Comparison of ENCODE assay signal across 14 mouse cellular contexts in the genomic region with DNA sequence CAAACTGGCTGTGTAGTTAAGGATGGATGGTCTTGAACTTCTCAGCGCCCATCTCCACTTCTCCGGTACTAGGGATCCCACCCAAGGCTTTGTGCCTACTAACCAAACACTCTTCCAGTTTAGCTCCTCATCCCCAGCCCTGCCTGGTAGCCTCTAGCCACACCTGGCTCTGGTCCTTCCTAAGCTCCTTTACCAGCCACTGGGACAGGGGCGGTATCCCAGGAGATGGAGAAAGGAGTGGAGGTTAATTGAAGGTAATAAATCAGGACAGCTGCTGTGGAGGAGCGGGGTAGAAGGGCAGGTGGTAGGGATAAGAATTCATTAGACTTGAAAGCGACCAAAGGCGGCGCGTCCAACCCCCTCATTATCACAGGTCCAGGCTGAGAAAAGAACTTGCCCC. TPM values are rescaled to one million over a fixed set of nuclear protein-coding genes. Genes with fewer than 3 reads are reported as not detected.
A peak's percentile ranks its signal among the peaks of the same experiment; 100 is the strongest.
DNase-seq lines count a peak whose midpoint lies in the region; ATAC-seq and TF ChIP-seq lines count a peak whose summit lies in the region.
"Had no signal": no experiment of that assay in that cellular context is flagged by ENCODE, and none has a peak within 500 bp of the region (broad histone marks: within the 10 kb centered on the region; RNA-seq: fewer than 3 reads in every experiment).

No protein-coding gene starts in this region.

- no peak overlapping the region for H3K27ac ChIP-seq in heart, embryonic 11.5 days (ENCODE audit: low read depth, low read length)
- no peak overlapping the region for H3K27ac ChIP-seq in kidney, postnatal 0 days
- H3K27ac ChIP-seq in embryonic facial prominence, embryonic 10.5 days (replicated peaks): no peak overlapping the region
- H3K27ac ChIP-seq in limb, embryonic 14.5 days (replicated peaks; ENCODE audit: low read depth, low read length): no peak overlapping the region
- H3K27ac ChIP-seq: layer of hippocampus, adult 2 months had no signal

- H3K4me2 ChIP-seq in heart, embryonic 11.5 days: peak overlapping the region; percentile 95
- peak overlapping the region; percentile 85; the same call in 1 of the 2 replicates for H3K4me2 ChIP-seq in kidney, postnatal 0 days (ENCODE audit: low read length)
- no peak overlapping the region for H3K4me2 ChIP-seq in limb, embryonic 14.5 days (replicated peaks; ENCODE audit: low read depth, low read length, severe bottlenecking)

- 5% methylated on average over 8 of the region's 8 CpGs for WGBS in heart, embryonic 11.5 days (ENCODE audit: insufficient replicate concordance)
- 21% methylated on average over 8 of the region's 8 CpGs for WGBS in kidney, postnatal 0 days
- WGBS in embryonic facial prominence, embryonic 10.5 days: 3% methylated on average over 8 of the region's 8 CpGs
- 6% methylated on average over 8 of the region's 8 CpGs for WGBS in limb, embryonic 14.5 days

- no peak for ATAC-seq in heart, embryonic 11.5 days (replicated peaks; ENCODE audit: insufficient number of reproducible peaks, low FRiP score, low TSS enrichment)
- no peak for ATAC-seq in kidney, postnatal 0 days (replicated peaks; ENCODE audit: low FRiP score, low read depth)
- no peak for ATAC-seq in limb, embryonic 14.5 days (ENCODE audit: low FRiP score, low read depth)
- no peak for ATAC-seq in erythroid progenitor cell, adult 5-6 weeks (replicated peaks; ENCODE audit: low FRiP score, poor library complexity, severe bottlenecking)
- ATAC-seq: CD4-positive, CD25-positive, alpha-beta regulatory T cell, adult 4 months had no signal

- no peaks in the 10 kb centered on the region for H3K9me3 ChIP-seq in heart, embryonic 11.5 days (replicated peaks; ENCODE audit: control insufficient read depth, low read length)
- no peaks in the 10 kb centered on the region for H3K9me3 ChIP-seq in kidney, postnatal 0 days (replicated peaks; ENCODE audit: low read length)
- no peaks in the 10 kb centered on the region for H3K9me3 ChIP-seq in embryonic facial prominence, embryonic 10.5 days
- H3K9me3 ChIP-seq in limb, embryonic 14.5 days (ENCODE audit: control insufficient read depth, low read length): no peaks in the 10 kb centered on the region

- no peak for TF ChIP-seq CTCF in kidney, postnatal 0 days (IDR thresholded peaks at IDR 0.05; ENCODE audit: low read depth)

- no peak for TF ChIP-seq POLR2A in limb, embryonic 14.5 days (IDR thresholded peaks at IDR 0.05; ENCODE audit: borderline replicate concordance, extremely low read depth, insufficient read depth, insufficient read length)

- H3K4me1 ChIP-seq in heart, embryonic 11.5 days (ENCODE audit: control insufficient read depth, insufficient read depth, low read length): peaks cover 19% of the 10 kb centered on the region
- peaks cover 32% of the 10 kb centered on the region for H3K4me1 ChIP-seq in kidney, postnatal 0 days (replicated peaks; ENCODE audit: insufficient read depth, low read length)
- peaks cover 69% of the 10 kb centered on the region for H3K4me1 ChIP-seq in embryonic facial prominence, embryonic 10.5 days
- peaks cover 11% of the 10 kb centered on the region for H3K4me1 ChIP-seq in limb, embryonic 14.5 days (ENCODE audit: control insufficient read depth, insufficient read depth, low read length)

- no peaks in the 10 kb centered on the region for H3K36me3 ChIP-seq in heart, embryonic 11.5 days (ENCODE audit: control insufficient read depth, insufficient read depth, low read length)
- H3K36me3 ChIP-seq in kidney, postnatal 0 days (ENCODE audit: insufficient read depth, low read length): no peaks in the 10 kb centered on the region
- no peaks in the 10 kb centered on the region for H3K36me3 ChIP-seq in embryonic facial prominence, embryonic 10.5 days (replicated peaks)
- H3K36me3 ChIP-seq in limb, embryonic 14.5 days (ENCODE audit: control insufficient read depth, insufficient read depth, low read length): no peaks in the 10 kb centered on the region

- peak overlapping the region; percentile 53 for H3K4me3 ChIP-seq in heart, embryonic 11.5 days (ENCODE audit: low read depth, low read length)
- 0 out of 2 replicates have a peak overlapping the region, but pooled peaks have one; percentile 47 for H3K4me3 ChIP-seq in kidney, postnatal 0 days (replicated peaks; ENCODE audit: low read depth, low read length)
- peak overlapping the region; percentile 63; the same call in 1 of the 2 replicates for H3K4me3 ChIP-seq in embryonic facial prominence, embryonic 10.5 days
- H3K4me3 ChIP-seq in limb, embryonic 14.5 days (replicated peaks; ENCODE audit: low read length): peak overlapping the region; percentile 55; the same call in 1 of the 2 replicates

- DNase-seq in heart, adult 11 months: no peak
- DNase-seq in kidney, postnatal 0 days (ENCODE audit: low spot score): peak; percentile 84
- DNase-seq in kidney, postnatal 25 days: no peak
- DNase-seq in embryonic facial prominence, embryonic 10.5 days (ENCODE audit: low spot score): peak; percentile 40
- DNase-seq in limb, embryonic 14.5 days (ENCODE audit: low spot score): no peak
- DNase-seq in thymus, postnatal 4 days: no peak
- DNase-seq: heart, postnatal 4 days had no signal

- H3K9ac ChIP-seq in heart, embryonic 11.5 days (ENCODE audit: low read depth, low read length): no peak overlapping the region; the same call in 1 of the 2 replicates
- no peak overlapping the region for H3K9ac ChIP-seq in kidney, postnatal 0 days (ENCODE audit: low read depth, low read length)
- H3K9ac ChIP-seq in limb, embryonic 14.5 days (ENCODE audit: low read depth, low read length, severe bottlenecking): no peak overlapping the region

- H3K27me3 ChIP-seq in heart, embryonic 11.5 days (ENCODE audit: control insufficient read depth, insufficient read depth, low read length): peaks cover 62% of the 10 kb centered on the region
- peaks cover 19% of the 10 kb centered on the region for H3K27me3 ChIP-seq in kidney, postnatal 0 days (ENCODE audit: insufficient read depth, low read length)
- H3K27me3 ChIP-seq in embryonic facial prominence, embryonic 10.5 days (replicated peaks; ENCODE audit: low read depth, poor library complexity, severe bottlenecking): peaks cover 89% of the 10 kb centered on the region
- peaks cover 55% of the 10 kb centered on the region for H3K27me3 ChIP-seq in limb, embryonic 14.5 days (ENCODE audit: control insufficient read depth, insufficient read depth, low read length)

RNA-seq across cellular contexts. Expression of a gene that starts 2.2 kb away (rescaled TPM):
- 0.10 and 0.43 TPM in 2 replicates for polyA plus RNA-seq in heart, embryonic 11.5 days (2014; fragmentation: Nextera tagmentation; extraction: Ambion mirVana)
- polyA plus RNA-seq in kidney, postnatal 0 days (2015; fragmentation: Nextera tagmentation; extraction: Ambion mirVana): 1.6 and 1.8 TPM in 2 replicates
- 0.20 and 0.30 TPM in 2 replicates for polyA plus RNA-seq in embryonic facial prominence, embryonic 10.5 days (2016; fragmentation: Nextera tagmentation; extraction: Ambion mirVana)
- 0.82 and 0.88 TPM in 2 replicates for polyA plus RNA-seq in limb, embryonic 14.5 days (2012; rRNA removed)
- polyA plus RNA-seq in limb, embryonic 14.5 days (2014; fragmentation: Nextera tagmentation; extraction: Ambion mirVana): not detected in 2 replicates
- total RNA-seq in erythroid progenitor cell, adult 5-6 weeks (2015; ENCODE audit: low replicate concordance): not detected in 2 replicates
- total RNA-seq in erythroid progenitor cell, adult 5-6 weeks (2017; ENCODE audit: low replicate concordance): not detected in 2 replicates
- total RNA-seq: layer of hippocampus, adult 2 months; liver, adult 2 months; megakaryocyte progenitor cell, adult 5-6 weeks had no signal
- polyA plus RNA-seq: CD4-positive, CD25-positive, alpha-beta regulatory T cell, adult 4 months had no signal

RNA-seq across cellular contexts. Expression of a gene that starts 19.4 kb away (rescaled TPM):
- not detected in 2 replicates for polyA plus RNA-seq in heart, embryonic 11.5 days (2014; fragmentation: Nextera tagmentation; extraction: Ambion mirVana)
- not detected in 2 replicates for polyA plus RNA-seq in kidney, postnatal 0 days (2015; fragmentation: Nextera tagmentation; extraction: Ambion mirVana)
- polyA plus RNA-seq in embryonic facial prominence, embryonic 10.5 days (2016; fragmentation: Nextera tagmentation; extraction: Ambion mirVana): not detected in 2 replicates
- polyA plus RNA-seq in limb, embryonic 14.5 days (2012; rRNA removed): not detected in 2 replicates
- polyA plus RNA-seq in limb, embryonic 14.5 days (2014; fragmentation: Nextera tagmentation; extraction: Ambion mirVana): not detected in 2 replicates
- total RNA-seq in erythroid progenitor cell, adult 5-6 weeks (2015; ENCODE audit: low replicate concordance): not detected in 2 replicates
- total RNA-seq in erythroid progenitor cell, adult 5-6 weeks (2017; ENCODE audit: low replicate concordance): not detected in 2 replicates
- total RNA-seq: heart, postnatal 4 days; layer of hippocampus, adult 2 months; liver, adult 2 months; megakaryocyte progenitor cell, adult 5-6 weeks had no signal
- polyA plus RNA-seq: brain, embryonic 14.5 days; CD4-positive, CD25-positive, alpha-beta regulatory T cell, adult 4 months; liver, adult 2 months had no signal

RNA-seq across cellular contexts. Expression of a gene that starts 22.2 kb away (rescaled TPM):
- polyA plus RNA-seq in heart, embryonic 11.5 days (2014; fragmentation: Nextera tagmentation; extraction: Ambion mirVana): 49.2 and 49.4 TPM in 2 replicates
- polyA plus RNA-seq in kidney, postnatal 0 days (2015; fragmentation: Nextera tagmentation; extraction: Ambion mirVana): 51.7 and 57.9 TPM in 2 replicates
- polyA plus RNA-seq in embryonic facial prominence, embryonic 10.5 days (2016; fragmentation: Nextera tagmentation; extraction: Ambion mirVana): 11.0 and 11.7 TPM in 2 replicates
- polyA plus RNA-seq in limb, embryonic 14.5 days (2012; rRNA removed): 20.1 and 21.1 TPM in 2 replicates
- 23.4 and 23.6 TPM in 2 replicates for polyA plus RNA-seq in limb, embryonic 14.5 days (2014; fragmentation: Nextera tagmentation; extraction: Ambion mirVana)
- total RNA-seq in erythroid progenitor cell, adult 5-6 weeks (2015; ENCODE audit: low replicate concordance): 0.42 and 3.2 TPM in 2 replicates
- 1.6 and 2.7 TPM in 2 replicates for total RNA-seq in erythroid progenitor cell, adult 5-6 weeks (2017; ENCODE audit: low replicate concordance)

Comparison
In these comparisons a context has a peak if more than half of its experiments do, and no peak if none do; other contexts are left out.
1. DNase-seq: peak in kidney, postnatal 0 days (single experiment) and embryonic facial prominence, embryonic 10.5 days (single experiment); none in heart, adult 11 months (single experiment), kidney, postnatal 25 days (0 of 2), limb, embryonic 14.5 days (single experiment) and thymus, postnatal 4 days (single experiment).
2. Peak in every context shown above with its lines, with median percentiles within 50 percentile points of each other: H3K4me3 ChIP-seq.